Mouse (Mus musculus): ENCODE results near the gene Golm1.

The Golm1 gene

GRCm38 (mm10) chr13:59590691-59591090, 84.9 kb downstream of the Golm1 start:
- DNase-seq (ENCODE audit: low read depth): no peak

- DNase-seq (ENCODE audit: low read depth): no peak
These were observed 85.9 kb downstream of the Golm1 start for GRCm38 (mm10) chr13:59589672-59590071.

GRCm38 (mm10) chr13:59587201-59587600, 88.4 kb downstream of the Golm1 start:
- DNase-seq (ENCODE audit: low read depth): no peak

- no peak for DNase-seq (ENCODE audit: low read depth)
These were observed 90.0 kb downstream of the Golm1 start for GRCm38 (mm10) chr13:59585648-59586005.

GRCm38 (mm10) chr13:59584947-59585647, 90.5 kb downstream of the Golm1 start, which contains the start of the genes Agtpbp1 and Naa35:
Agtpbp1 (minus strand) TSS chr13:59585227.
Naa35 (plus strand) TSS chr13:59585259.
- peak; percentile 100 for DNase-seq (ENCODE audit: low read depth)
